Mouse (Mus musculus): ENCODE measurements around the gene Gipc1. TPM values are rescaled to one million over a fixed set of nuclear protein-coding genes. Genes with fewer than 3 reads are reported as not detected.

Gipc1 gene
- total RNA-seq (2021) = 10 to 100 TPM; 16.6 to 16.9 TPM
- long read RNA-seq, experiment 1, transcript Gipc1-201 (7 exons, 1,522 nt) = major isoform, 39 of 47 reads
- long read RNA-seq, experiment 1, partial matches to known transcripts = 8 of 47 reads
- long read RNA-seq, experiment 1, other reads (novel, unspliced or antisense) = 0 of 47 reads
- long read RNA-seq, experiment 2, transcript Gipc1-201 (7 exons, 1,522 nt) = major isoform, 43 of 49 reads
- long read RNA-seq, experiment 2, partial matches to known transcripts = 6 of 49 reads
- long read RNA-seq, experiment 2, other reads (novel, unspliced or antisense) = 0 of 49 reads

- DNase-seq (ENCODE audit: low spot score) = peak; percentile 96
Observed at GRCm38 (mm10) chr8:83652030-83652743, at the start of gene Gipc1. TSS of gene Gipc1 (plus strand) at chr8:83652677.

- DNase-seq (ENCODE audit: low spot score) = peak; percentile 99
Observed at GRCm38 (mm10) chr8:83607661-83608397, 44.6 kb upstream of the Gipc1 start, which contains the start of the genes Tecr and Dnajb1. TSS of gene Tecr (minus strand) at chr8:83607971. TSS of gene Dnajb1 (plus strand) at chr8:83608193.

- DNase-seq (ENCODE audit: low spot score) = peak; percentile 82
Observed at GRCm38 (mm10) chr8:83608398-83608829, 44.1 kb upstream of the Gipc1 start.

GRCm38 (mm10) chr8:83609086-83609485 is 43.4 kb upstream of the Gipc1 start:
- no peak for DNase-seq (ENCODE audit: low spot score)

GRCm38 (mm10) chr8:83609547-83610180 is 42.8 kb upstream of the Gipc1 start:
- DNase-seq (ENCODE audit: low spot score) = no peak

GRCm38 (mm10) chr8:83611921-83612320 is 40.6 kb upstream of the Gipc1 start:
- DNase-seq (ENCODE audit: low spot score) = no peak

- no peak for DNase-seq (ENCODE audit: low spot score)
Observed at GRCm38 (mm10) chr8:83613695-83614094, 38.8 kb upstream of the Gipc1 start.

- no peak for DNase-seq (ENCODE audit: low spot score)
Observed at GRCm38 (mm10) chr8:83616625-83617024, 35.9 kb upstream of the Gipc1 start.

GRCm38 (mm10) chr8:83617111-83617510 is 35.4 kb upstream of the Gipc1 start:
- DNase-seq (ENCODE audit: low spot score) = no peak

GRCm38 (mm10) chr8:83618566-83618965 is 33.9 kb upstream of the Gipc1 start:
- no peak for DNase-seq (ENCODE audit: low spot score)

GRCm38 (mm10) chr8:83619568-83620285 is 32.8 kb upstream of the Gipc1 start:
- no peak for DNase-seq (ENCODE audit: low spot score)

GRCm38 (mm10) chr8:83621691-83622388 is 30.6 kb upstream of the Gipc1 start:
- no peak for DNase-seq (ENCODE audit: low spot score)

GRCm38 (mm10) chr8:83622389-83622989 is 30.0 kb upstream of the Gipc1 start:
- peak; percentile 85 for DNase-seq (ENCODE audit: low spot score)

GRCm38 (mm10) chr8:83623549-83623948 is 28.9 kb upstream of the Gipc1 start:
- no peak for DNase-seq (ENCODE audit: low spot score)

GRCm38 (mm10) chr8:83624739-83625138 is 27.7 kb upstream of the Gipc1 start:
- no peak for DNase-seq (ENCODE audit: low spot score)

GRCm38 (mm10) chr8:83625676-83626299 is 26.7 kb upstream of the Gipc1 start:
- DNase-seq (ENCODE audit: low spot score) = no peak

- DNase-seq (ENCODE audit: low spot score) = no peak
Observed at GRCm38 (mm10) chr8:83632083-83632707, 20.3 kb upstream of the Gipc1 start.

GRCm38 (mm10) chr8:83638856-83639255 is 13.6 kb upstream of the Gipc1 start:
- no peak for DNase-seq (ENCODE audit: low spot score)

- no peak for DNase-seq (ENCODE audit: low spot score)
Observed at GRCm38 (mm10) chr8:83639649-83640048, 12.8 kb upstream of the Gipc1 start.
